Mouse (Mus musculus) heart, adult 8-10 months (tissue): ENCODE measurements around the gene Clec16a. TPM values are rescaled to one million over a fixed set of nuclear protein-coding genes. Genes with fewer than 3 reads are reported as not detected.

Experiments
- DNase-seq: peaks from one replicate; pipeline ENCODE4 v3.0.0; 2022; ENCODE audit warnings: low spot score
- total RNA-seq, 4 experiments: library from RNA; stranded (reverse); gene quantifications; 2 replicates each; pipeline ENCODE4 v1.2.4; 2022

The Clec16a gene
- total RNA-seq, 4 experiments from 2014 or later: 54.8 to 71.3 (median 63.2) TPM

DNA sequence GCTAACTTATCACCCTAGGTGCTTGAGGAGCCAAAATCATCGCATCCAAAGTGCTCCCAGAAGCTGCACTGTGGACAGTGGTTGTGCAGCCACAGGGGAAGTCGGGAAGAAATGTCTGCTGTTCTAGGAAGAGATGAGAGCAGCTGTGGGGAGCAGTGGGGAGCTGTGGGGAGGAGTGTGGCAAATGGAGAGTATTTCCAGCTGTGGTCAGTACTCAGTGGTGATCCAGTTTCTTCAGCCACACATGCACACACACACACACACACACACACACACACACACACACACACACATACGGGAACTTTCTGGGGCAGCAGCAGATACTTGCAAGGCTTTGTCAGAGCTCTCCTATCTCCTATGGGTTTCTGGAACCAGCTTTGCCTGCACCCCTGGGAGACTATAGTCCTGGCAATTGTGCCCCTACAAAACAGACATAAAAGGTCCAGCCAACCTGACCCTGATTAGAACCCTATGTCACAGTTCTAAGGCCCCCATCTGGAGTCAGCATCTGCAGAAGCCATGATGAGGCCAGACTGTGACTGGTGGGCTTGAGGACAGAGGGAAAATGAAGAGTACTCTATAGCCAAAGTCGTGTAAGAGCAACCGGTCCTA is 217.5 kb downstream of the Clec16a start:
- DNase-seq: no peak

GRCm38 (mm10) chr16:10763540-10764264 is 218.6 kb downstream of the Clec16a start:
- no peak for DNase-seq

DNA sequence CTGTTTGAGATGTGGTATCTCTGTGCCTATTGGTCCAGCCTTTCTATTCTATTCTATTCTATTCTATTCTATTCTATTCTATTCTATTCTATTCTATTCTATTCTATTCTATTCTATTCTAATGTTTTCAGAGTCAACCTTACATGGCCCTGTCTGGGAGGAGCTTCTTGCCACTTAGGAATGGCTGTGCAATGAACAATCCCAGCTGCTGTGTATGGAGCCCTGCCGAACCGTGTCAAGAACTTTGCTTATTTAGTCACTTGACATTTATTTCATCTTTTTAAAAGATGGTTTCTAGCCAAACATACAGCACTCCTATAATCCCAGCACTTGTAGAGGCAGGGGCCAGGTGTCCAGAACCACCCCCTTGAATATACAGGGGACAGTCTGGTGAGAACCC is 219.2 kb downstream of the Clec16a start:
- no peak for DNase-seq

DNA sequence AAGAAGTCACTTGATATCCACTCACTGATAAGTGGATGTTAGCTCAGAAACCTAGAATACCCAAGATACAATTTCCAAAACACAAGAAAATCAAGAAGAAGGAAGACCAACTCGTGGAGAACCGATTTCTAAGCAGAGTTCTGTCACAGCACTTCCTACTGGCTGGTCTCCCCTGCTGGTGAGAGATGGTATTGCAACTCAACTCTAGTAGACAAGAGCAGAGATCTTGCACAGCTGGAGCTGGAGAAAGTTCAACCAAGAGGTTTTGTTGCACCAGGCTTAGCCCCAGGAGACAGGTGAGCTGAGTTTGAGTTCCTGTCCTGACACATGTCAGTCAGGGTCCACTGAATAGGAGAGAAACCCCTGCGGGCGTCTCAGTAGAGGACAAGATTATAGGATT is 222.0 kb downstream of the Clec16a start:
- peak; percentile 82 for DNase-seq

DNA sequence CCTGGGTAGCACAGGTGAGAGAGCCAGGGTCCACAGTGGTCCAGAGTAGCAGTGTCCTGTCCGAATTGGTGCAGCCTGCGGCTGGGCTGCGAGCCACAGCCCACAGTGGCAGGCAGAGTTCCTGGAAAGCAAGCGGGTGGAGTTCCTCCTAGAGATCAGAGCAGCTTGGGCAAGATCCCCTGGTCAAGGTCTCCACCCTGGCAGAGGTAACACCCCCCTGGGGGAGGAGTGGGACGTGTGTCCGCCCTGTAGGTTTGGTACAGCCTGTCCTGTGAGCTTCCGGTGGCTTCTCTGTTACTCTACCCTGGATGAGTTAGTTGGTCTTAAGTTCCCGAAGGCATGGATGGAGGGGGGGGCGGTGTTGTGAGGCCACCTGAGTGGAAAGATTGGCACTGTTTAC is 223.7 kb downstream of the Clec16a start:
- no peak for DNase-seq

GRCm38 (mm10) chr16:10769661-10770060 is 224.5 kb downstream of the Clec16a start:
- no peak for DNase-seq

GRCm38 (mm10) chr16:10770531-10771325 is 225.6 kb downstream of the Clec16a start:
- no peak for DNase-seq

GRCm38 (mm10) chr16:10771769-10772510 is 226.8 kb downstream of the Clec16a start:
- no peak for DNase-seq

- no peak for DNase-seq
Observed at GRCm38 (mm10) chr16:10773543-10773942, 228.4 kb downstream of the Clec16a start.

DNA sequence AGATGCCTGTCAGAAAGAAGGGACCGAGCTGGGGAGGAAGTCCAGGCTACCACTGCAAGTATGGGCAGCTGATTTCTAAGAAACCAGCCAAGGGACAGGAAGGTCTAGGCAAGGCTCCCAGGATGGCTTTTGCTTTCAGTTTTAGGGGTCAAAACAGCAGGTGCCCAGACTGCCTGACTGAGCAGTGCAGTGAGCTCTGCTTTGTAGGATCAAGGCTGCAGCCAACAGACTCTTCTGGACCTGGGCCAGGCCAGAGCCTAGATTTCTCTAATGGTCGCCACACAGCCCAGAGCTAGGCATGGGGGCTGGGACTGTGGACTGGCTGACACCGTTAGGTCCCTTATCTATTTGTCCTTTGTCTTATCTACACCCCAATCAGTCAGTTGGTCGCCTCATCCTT is 229.6 kb downstream of the Clec16a start:
- no peak for DNase-seq

DNA sequence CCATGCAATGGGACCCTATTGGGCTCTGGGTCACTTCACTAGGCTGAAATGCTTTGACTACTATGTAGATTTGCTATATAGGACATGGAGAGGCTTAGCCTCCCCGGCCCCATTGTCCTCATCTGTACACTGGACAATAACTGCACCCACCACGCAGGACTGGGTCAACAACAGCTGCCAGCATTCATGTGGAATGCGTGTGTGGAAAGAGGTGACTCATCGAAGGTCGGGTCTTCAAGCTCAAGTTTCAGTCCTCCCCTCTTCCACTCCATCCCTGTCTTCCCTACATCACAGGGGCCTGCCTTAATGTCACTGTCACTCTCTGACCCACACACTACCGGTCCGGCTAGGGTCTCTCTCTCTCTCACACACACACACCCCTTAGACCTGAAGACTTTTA is 231.2 kb downstream of the Clec16a start:
- DNase-seq: no peak

GRCm38 (mm10) chr16:10777579-10778160 is 232.5 kb downstream of the Clec16a start:
- DNase-seq: no peak

DNA sequence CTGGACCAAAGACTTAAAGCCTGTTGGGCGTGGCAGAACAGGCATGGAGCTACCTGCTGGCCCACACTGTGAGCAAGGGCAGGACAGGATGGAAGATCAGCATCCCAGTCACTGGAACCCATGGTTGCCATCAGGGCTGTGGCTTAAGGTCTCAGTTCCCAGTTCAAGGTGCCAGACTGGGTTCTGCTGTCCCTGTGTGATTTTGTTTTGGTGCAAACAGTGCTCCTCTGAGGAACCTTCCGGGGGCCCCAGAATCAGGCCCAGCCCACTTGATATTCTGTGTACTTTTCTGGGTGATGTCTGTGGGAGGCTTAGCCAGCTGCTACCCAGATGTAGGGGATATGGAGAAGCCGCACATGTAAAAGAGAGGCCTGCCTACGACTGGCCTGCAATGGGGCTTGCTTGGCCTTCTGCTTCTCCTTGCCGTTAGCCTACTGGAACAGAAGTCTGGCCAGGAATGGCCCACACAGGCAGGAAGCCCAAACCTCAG is 235.5 kb downstream of the Clec16a start:
- DNase-seq: no peak

DNA sequence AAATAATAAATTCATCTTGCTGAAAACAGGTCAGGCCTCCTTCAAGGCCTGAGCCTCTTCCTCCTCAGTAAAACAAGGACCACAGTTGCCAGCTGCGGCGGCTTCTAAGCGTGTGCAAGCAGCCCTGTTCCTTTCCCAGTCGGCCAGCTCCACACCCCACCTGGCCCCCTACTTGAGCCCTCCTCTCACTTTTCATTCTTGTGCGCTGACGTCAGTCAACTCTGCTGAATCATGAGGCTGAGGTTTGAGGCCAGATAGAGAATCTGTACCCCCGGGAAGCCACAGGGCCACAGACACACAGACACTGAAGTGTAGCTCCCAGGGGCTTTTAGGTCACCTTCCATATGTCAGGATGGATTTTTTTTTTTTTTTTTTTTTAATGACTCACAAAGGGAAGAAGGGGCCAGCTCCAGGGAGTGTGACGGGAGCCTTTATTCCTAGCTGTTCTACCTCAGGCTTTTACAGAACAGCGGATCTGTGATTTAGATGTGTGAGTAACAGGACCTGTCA is 236.8 kb downstream of the Clec16a start:
- no peak for DNase-seq

- no peak for DNase-seq
Observed at GRCm38 (mm10) chr16:10782377-10783151, 237.4 kb downstream of the Clec16a start.

DNA sequence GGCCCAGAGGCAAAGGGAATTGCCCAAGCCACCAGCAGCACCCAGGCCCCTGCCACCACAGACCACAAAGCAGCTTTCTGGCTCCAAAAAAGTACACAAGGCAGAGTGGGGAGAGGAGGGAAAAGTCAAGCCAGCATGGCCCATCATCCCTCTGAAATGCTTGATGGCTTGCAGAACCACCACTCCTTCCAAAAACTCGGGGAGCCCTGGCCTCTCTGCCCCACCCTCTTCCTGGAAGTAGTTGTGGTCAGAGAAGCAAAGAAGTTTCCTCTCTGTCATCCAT is 238.0 kb downstream of the Clec16a start:
- no peak for DNase-seq

DNA sequence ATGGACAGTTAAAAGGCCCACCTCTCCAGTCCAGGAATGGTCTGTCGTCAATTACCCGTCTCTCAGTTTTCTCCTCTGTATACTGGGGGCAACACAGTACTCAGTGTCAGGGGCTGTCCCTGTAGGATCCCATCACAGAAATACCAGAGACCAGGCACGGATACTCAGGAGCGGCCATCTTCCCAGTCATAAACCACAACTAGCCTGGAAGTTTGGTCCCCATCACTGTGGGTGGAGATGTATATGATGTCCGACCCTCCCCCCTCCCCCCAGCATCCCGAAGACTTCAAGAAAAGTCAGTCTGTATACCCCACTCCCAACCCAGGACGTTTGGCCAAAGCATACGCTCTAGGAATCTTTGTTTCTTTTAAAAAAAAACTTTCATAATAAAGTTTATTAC is 238.3 kb downstream of the Clec16a start:
- DNase-seq: no peak

DNA sequence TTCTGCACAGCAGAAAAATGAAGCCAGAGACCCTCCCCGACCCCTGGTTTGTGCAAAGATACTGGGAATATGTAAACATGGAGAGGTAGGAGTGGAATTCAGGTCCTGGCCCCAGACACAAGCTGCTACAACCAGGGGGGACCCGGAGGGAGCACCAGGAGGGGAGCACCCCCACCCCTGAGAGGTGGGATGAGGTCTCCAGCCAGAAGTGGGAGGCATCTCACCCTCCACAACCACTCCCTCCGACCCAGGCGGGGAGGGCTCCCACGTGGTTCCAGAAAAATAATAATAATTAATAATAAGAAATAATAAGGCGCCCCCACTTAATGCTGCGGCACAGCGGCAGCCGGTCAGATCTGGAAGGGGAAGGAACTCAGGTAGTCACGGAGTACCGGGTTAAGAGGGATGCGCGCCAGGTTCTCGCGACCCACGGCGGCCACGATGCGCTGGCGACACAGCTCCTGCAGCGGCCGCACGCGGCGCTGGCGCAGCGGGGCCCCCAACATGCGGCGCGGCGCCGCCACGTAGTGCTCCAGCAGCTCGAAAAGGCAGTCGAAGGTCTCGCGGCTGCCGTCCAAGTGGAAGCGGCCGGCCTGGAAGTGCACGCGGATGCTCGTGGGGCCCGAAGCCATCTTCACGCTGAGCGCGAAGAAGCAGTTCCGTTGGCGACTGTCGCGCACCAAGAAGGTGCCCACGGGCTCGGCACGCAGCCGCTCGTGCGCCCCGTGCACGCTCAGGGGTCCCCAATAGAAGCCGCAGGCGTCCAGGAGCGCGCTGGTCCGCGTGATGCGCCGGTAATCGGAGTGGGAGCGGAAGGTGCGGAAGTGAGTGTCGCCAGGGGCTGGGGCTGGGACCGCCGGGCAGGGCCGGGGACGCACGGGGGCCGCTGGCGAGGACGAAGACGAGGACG is 239.0 kb downstream of the Clec16a start:
- DNase-seq: no peak

DNA sequence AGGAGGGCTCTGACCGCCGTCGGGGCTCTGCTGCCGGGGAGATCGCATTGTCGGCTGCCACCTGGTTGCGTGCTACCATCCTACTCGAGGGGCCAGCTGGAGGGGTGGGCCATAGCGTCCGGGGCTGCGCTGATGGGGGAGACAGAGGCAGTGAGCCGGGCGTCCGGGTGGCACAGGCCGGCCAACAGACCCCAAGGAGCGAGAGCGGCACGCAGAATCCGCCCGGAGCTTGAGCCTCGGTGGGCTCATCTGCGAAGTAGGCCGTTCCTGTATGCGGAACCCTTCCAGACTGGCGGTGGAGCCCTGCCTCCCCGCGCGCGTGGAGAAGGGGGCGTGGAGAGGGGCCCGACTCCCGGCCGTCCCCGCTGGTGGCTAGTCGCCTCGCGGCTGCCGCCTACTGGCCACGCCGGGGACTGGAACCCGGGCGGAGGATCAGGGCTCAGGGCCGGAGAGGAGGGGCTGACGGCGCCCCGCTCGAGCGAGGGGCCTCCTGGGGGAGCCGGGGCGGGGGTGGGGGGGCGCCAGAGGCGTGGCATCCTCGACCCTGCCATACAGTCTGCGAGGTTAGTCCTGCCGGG is 239.7 kb downstream of the Clec16a start:
- DNase-seq: peak; percentile 83
